Mouse (Mus musculus) CH12.LX (cell line): ENCODE results near the gene Gsto1.

ENCODE experiments used
- E2F4 ChIP-seq: IDR thresholded peaks from 2 replicates; pipeline ENCODE4 v1.6.1; 2011; ENCODE audit warnings: low read depth, low read length, improper control_type of control experiment; ENCODE audit not compliant: insufficient replicate concordance
- POLR2A ChIP-seq: IDR thresholded peaks from 2 replicates; pipeline ENCODE4 v1.6.1; 2011; ENCODE audit warnings: low read depth, mild to moderate bottlenecking, improper control_type of control experiment, low read length

GRCm38 (mm10) chr19:47885886-47886285 is 31.1 kb downstream of the Gsto1 start:
- no peak for TF ChIP-seq POLR2A
- TF ChIP-seq E2F4 = no peak
